Mouse (Mus musculus): Measurements from ENCODE around the gene Hmgb4.

GRCm38 (mm10) chr4:128275586-128275985 lies 14.8 kb upstream of the Hmgb4 start:
- TF ChIP-seq POLR2A (IDR thresholded peaks at IDR 0.05; ENCODE audit: borderline replicate concordance, extremely low read depth, low read depth, low read length) (no peak), CTCF (IDR thresholded peaks at IDR 0.05; ENCODE audit: insufficient read depth, low read length) (no peak)

All from lung, adult 2 months (tissue).